Mouse (Mus musculus) forebrain, embryonic 13.5 days (tissue): ENCODE measurements at regions not wholly inside any gene's neighbourhood (a gene's known extent, or its start where the extent isn't known, plus 50 kb on each side); places are given as distances from the start of the nearest gene placed in this dataset.

Source experiments
- ATAC-seq: fragments of 200-750 bp; cut with Nextera tagmentation; 2 replicates; pipeline ENCODE4 v1.8.0; 2017
- H3K27ac ChIP-seq: fragments of 300-500 bp; sonication (generic); 2 replicates; pipeline ENCODE4 v1.5.1; 2015; ENCODE audit warnings: inconsistent platforms, mild to moderate bottlenecking, moderate library complexity
- H3K27me3 ChIP-seq: fragments of 300-500 bp; sonication (generic); 2 replicates; pipeline ENCODE4 v1.6.1; 2015; ENCODE audit warnings: mild to moderate bottlenecking, inconsistent platforms
- H3K36me3 ChIP-seq: fragments of 300-500 bp; sonication (generic); 2 replicates; pipeline ENCODE4 v1.6.1; 2015; ENCODE audit warnings: mild to moderate bottlenecking, inconsistent platforms; ENCODE audit not compliant: poor library complexity, severe bottlenecking
- H3K4me1 ChIP-seq: fragments of 300-500 bp; sonication (generic); 2 replicates; pipeline ENCODE4 v1.6.1; 2015; ENCODE audit warnings: inconsistent platforms
- H3K4me2 ChIP-seq: fragments of 300-500 bp; sonication (generic); 2 replicates; pipeline ENCODE4 v1.6.1; 2015; ENCODE audit warnings: inconsistent platforms, mild to moderate bottlenecking, moderate library complexity
- H3K4me3 ChIP-seq: fragments of 300-500 bp; sonication (generic); 2 replicates; pipeline ENCODE4 v1.5.1; 2015; ENCODE audit warnings: mild to moderate bottlenecking, inconsistent platforms
- H3K9ac ChIP-seq: fragments of 300-500 bp; sonication (generic); 2 replicates; pipeline ENCODE4 v1.6.1; 2015; ENCODE audit warnings: mild to moderate bottlenecking, inconsistent platforms
- H3K9me3 ChIP-seq: fragments of 300-500 bp; sonication (generic); replicated peaks from 2 replicates; pipeline ENCODE4 v1.6.1; 2016; ENCODE audit warnings: inconsistent platforms
- WGBS: fragments of 180-500 bp; shearing (Covaris S2); methylation state at CpG from one replicate; pipeline ENCODE4 v1.1.7; 2015; 5-methylcytosine and 5-hydroxymethylcytosine counted together

DNA sequence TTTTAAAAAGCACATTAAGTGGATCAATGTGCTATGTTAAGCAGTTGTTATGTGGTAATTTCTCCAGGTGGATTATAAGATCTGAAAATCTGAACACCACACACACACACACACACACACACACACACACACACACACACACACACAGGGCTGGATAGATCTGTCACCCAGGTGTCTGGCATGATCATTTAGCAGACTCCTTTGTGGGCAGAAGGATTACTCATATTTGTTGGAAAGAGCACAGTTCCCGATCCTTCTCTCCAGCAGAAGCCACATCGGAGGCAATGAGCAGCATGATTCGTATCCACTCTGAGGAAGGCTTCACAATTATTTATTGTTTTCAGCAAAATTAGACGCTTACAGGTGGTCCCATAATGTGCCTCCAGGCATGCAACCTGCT, 116.6 kb upstream of the Dpyd start:
- Histone ChIP-seq H3K27ac (no peak overlapping the region), H3K4me2 (no peak overlapping the region), H3K4me3 (no peak overlapping the region), H3K9me3 (no peaks in the 10 kb centered on the region), H3K36me3 (no peaks in the 10 kb centered on the region), H3K9ac (no peak overlapping the region), H3K4me1 (peaks cover 21% of the 10 kb centered on the region; the same call in 1 of the 2 replicates), H3K27me3 (no peaks in the 10 kb centered on the region)
- WGBS, result 70% methylated on average over 4 of the region's 4 CpGs
- no peak for ATAC-seq

DNA sequence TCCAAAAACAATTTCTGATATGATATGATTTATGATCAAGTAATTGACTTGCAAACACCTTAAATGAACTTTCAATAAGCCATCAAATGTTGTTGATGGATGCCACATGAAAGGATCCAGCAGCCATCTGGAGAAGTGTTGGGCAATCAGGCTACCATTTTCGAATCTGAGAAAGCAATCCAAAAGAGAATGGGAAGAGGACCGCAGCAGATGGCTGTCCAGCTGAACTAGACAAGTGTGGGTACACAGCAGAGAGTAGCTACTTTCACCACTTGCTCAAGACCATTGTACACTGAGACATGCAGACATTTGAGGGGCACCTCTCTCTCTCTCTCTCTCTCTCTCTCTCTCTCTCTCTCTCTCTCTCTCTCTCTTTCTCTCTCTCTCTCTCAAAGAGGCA, 102.3 kb upstream of the Dpyd start:
- 91% methylated on average over 2 of the region's 2 CpGs for WGBS
- Histone ChIP-seq H3K9me3 (no peaks in the 10 kb centered on the region), H3K36me3 (no peaks in the 10 kb centered on the region), H3K4me2 (no peak overlapping the region), H3K4me3 (no peak overlapping the region), H3K4me1 (no peaks in the 10 kb centered on the region), H3K27ac (no peak overlapping the region), H3K27me3 (no peaks in the 10 kb centered on the region), H3K9ac (no peak overlapping the region)
- ATAC-seq, result no peak

DNA sequence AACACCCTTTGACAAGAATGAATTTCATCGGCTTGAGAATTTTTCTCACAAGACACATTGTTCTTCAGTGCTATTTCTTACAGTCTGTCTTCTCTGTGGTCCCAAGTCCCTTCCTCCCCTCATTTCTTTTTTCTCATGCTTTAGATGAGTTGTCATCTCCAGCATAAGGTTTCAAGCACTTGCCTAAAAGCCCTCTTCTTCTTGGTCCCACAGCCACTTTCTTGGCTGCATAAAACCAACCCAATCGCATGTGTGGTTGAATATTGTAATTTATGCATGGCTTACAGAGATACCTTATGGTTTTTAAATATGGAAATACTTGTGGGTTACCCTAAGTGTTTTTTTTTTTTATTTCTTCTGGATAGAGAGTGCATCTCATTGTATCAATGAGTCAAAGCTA, 96.3 kb upstream of the Dpyd start:
- H3K9ac ChIP-seq, result no peak overlapping the region
- H3K27me3 ChIP-seq, result no peaks in the 10 kb centered on the region
- ATAC-seq, result no peak
- H3K27ac ChIP-seq, result no peak overlapping the region
- no peaks in the 10 kb centered on the region for H3K4me1 ChIP-seq
- H3K4me2 ChIP-seq, result no peak overlapping the region
- WGBS, result 90% methylated on average over 2 of the region's 2 CpGs
- no peak overlapping the region for H3K4me3 ChIP-seq
- no peaks in the 10 kb centered on the region for H3K9me3 ChIP-seq
- no peaks in the 10 kb centered on the region for H3K36me3 ChIP-seq

DNA sequence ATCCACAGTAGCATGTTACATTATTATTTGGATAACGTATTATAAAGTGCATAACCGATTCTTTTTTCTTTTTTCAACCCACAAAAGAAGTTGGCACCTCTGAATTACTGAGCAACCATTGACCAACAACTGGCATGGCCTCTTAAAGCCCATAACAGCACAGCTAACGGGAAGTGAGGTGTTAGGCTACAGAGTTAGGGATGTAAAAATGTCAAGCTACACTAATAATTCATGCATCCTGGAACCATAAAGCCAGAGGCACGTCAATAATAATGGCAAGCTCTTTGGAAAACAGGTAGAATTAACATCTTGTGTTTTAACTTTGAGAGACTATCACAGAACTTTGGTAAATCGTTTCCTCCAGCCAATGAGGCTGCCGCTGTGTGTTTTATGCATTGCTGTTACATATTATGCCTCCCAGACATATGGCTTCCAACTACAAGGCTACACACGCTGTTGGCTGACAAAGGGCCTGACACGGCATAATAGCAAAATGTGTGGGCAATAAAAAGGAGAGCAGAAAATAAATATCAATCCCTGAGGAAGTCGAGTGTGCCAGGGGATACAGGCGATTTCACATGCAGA, 89.6 kb upstream of the Dpyd start:
- H3K27me3 ChIP-seq, result no peaks in the 10 kb centered on the region
- no peak overlapping the region for H3K27ac ChIP-seq
- no peak overlapping the region for H3K9ac ChIP-seq
- H3K4me3 ChIP-seq, result no peak overlapping the region
- no peaks in the 10 kb centered on the region for H3K36me3 ChIP-seq
- WGBS, result 79% methylated on average over 10 of the region's 10 CpGs
- H3K9me3 ChIP-seq, result no peaks in the 10 kb centered on the region
- peaks cover 6% of the 10 kb centered on the region; the same call in 1 of the 2 replicates for H3K4me1 ChIP-seq
- no peak overlapping the region for H3K4me2 ChIP-seq
- no peak for ATAC-seq

DNA sequence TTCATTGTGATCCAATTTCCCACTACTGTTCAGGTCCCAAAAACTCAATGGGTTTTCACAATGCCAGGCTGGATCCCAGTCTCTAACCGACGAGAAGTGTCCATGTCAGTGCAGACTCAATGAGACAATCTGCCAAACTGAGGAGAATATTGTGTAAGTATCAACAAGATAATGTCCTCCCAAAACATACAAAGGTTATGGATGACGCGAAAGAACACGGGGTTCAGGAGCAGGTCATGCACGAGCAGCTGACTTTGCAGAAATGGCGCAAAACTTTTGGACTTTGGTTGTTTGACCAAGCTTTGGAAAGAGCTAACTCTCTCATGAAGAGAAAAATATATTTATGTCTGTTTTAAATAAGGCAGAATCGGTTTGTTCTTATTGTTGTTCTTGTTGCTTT, 83.9 kb upstream of the Dpyd start:
- Histone ChIP-seq H3K36me3 (no peaks in the 10 kb centered on the region), H3K27me3 (no peaks in the 10 kb centered on the region), H3K27ac (no peak overlapping the region), H3K4me3 (no peak overlapping the region), H3K4me2 (no peak overlapping the region), H3K4me1 (no peaks in the 10 kb centered on the region), H3K9me3 (no peaks in the 10 kb centered on the region), H3K9ac (no peak overlapping the region)
- no peak for ATAC-seq
- WGBS, result 93% methylated on average over 8 of the region's 8 CpGs

DNA sequence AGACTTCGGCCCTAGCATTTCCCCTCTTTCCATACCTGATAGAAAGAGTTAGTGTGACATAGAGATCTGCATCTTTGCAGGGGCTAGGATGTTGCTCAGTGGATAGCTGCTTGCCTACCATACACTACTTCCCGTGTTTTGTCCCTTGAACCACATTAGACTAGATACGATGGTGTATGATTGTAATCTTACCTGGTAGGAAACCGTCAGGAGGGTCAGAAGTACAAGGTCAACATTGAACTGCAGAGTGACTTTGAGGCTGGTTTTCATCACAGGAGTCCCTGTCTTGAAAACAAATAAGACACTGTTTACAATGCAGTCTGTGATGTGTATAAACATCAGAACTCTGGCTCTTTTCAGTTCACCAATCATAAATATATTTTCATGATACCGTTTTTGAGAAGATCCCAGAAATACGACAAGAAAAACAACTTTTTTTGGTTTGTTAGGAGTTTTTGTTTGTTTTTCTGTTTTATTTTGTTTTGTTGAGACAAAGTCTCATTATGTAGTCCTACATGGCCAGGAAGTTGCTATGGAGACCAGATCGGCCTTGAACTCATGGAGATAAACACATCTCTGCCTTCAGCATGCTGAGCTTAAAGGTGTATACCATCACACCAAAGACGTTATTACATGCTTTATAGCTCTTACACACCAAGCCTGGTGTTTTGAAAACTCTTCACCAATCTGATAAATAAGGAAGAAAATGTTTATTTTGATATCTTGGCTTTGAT, 81.2 kb upstream of the Dpyd start:
- H3K4me3 ChIP-seq, result no peak overlapping the region
- no peak for ATAC-seq
- H3K36me3 ChIP-seq, result no peaks in the 10 kb centered on the region
- no peak overlapping the region for H3K9ac ChIP-seq
- WGBS, result 75% methylated on average over 8 of the region's 8 CpGs
- no peak overlapping the region for H3K4me2 ChIP-seq
- no peaks in the 10 kb centered on the region for H3K9me3 ChIP-seq
- no peak overlapping the region for H3K27ac ChIP-seq
- H3K4me1 ChIP-seq, result no peaks in the 10 kb centered on the region
- no peaks in the 10 kb centered on the region for H3K27me3 ChIP-seq

DNA sequence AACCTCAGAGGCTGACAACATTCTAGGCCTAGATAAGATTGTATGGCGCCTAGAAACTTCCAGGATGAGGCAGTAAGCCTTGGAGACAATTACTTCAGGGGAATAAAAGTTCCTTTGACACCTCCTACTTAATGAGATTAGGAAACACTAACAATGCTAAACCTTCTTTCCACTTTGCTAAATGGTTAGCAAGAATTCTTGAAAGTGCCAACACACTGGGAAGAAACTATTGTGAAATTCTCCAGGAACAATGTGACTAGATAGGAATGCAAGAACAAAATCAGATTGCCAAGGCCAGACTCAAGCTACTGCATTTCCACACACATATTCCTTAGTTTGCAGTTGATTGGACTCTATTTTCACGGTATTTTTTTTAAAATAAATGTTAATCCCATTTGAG, 76.0 kb upstream of the Dpyd start:
- no peak overlapping the region for H3K4me3 ChIP-seq
- no peak overlapping the region for H3K27ac ChIP-seq
- no peaks in the 10 kb centered on the region for H3K36me3 ChIP-seq
- ATAC-seq, result no peak
- H3K4me1 ChIP-seq, result no peaks in the 10 kb centered on the region
- H3K4me2 ChIP-seq, result no peak overlapping the region
- H3K9ac ChIP-seq, result no peak overlapping the region
- no peaks in the 10 kb centered on the region for H3K27me3 ChIP-seq
- WGBS, result 58% methylated on average over 2 of the region's 2 CpGs
- no peaks in the 10 kb centered on the region for H3K9me3 ChIP-seq

DNA sequence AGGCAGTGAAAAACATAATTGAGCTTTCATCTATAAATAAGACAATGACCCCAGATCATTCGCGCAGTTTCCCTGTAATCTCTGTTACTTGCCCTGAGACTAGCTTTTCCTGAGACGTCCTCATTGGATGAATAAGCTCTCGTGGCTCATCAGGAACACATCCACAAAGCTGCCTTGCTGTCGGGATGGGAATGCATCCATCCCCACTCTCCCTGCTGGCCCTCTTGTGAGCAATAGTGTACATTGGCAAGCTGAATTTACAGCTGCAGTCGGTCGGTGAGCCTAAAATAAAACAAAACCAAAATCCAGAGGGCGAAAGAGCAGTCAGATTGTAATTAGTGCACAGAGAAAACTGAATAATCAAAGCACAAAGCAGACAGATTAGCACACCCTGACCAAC, 74.5 kb upstream of the Dpyd start:
- Histone ChIP-seq H3K27me3 (no peaks in the 10 kb centered on the region), H3K9ac (no peak overlapping the region)
- ATAC-seq, result no peak

DNA sequence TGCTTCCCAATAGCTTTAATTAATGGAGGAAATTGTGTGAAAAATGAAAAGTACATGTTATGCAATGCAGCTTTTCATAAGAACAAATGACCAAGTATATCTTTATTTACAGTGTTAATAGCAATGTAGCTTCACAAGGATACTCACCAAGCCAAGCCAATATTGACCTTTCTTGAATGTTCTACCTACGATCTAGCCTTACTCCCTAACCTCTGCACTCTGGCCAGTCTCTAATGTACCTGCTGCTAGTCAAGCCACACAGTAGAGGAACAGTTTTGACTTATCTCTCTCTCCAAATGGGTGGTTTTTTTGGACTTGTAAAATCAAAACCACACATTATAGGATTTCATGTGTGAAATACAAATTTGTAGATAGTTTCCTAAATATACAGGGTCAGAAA, 70.8 kb upstream of the Dpyd start:
- Histone ChIP-seq H3K9me3 (no peaks in the 10 kb centered on the region), H3K4me3 (no peak overlapping the region), H3K36me3 (no peaks in the 10 kb centered on the region), H3K27ac (no peak overlapping the region), H3K4me1 (no peaks in the 10 kb centered on the region), H3K27me3 (no peaks in the 10 kb centered on the region), H3K9ac (no peak overlapping the region), H3K4me2 (no peak overlapping the region)
- no peak for ATAC-seq
- 93% methylated on average over 1 of the region's 1 CpGs for WGBS

More for the DNA sequence above, 74.5 kb upstream of the Dpyd start:
- Histone ChIP-seq H3K4me1 (no peaks in the 10 kb centered on the region), H3K36me3 (no peaks in the 10 kb centered on the region), H3K27ac (no peak overlapping the region), H3K4me2 (no peak overlapping the region), H3K9me3 (no peaks in the 10 kb centered on the region), H3K4me3 (no peak overlapping the region)
- 62% methylated on average over 8 of the region's 8 CpGs for WGBS

DNA sequence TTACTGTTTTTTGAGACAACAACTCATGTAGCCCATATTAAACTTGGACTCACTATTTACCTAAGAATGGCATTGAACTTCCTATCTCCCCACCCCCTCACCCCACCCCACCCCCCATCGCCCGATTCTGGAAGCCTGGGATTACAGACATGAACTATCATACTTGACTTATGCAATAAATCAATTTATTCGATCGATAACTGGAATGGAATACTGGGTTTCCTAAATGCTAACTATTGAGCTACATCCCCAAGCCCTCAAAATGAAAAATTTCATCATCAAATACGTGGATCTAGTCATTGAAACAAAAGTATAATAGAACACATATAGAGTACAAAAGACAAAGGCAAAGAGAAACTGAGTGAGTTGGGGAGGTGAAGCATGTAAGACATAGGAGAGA, 70.1 kb upstream of the Dpyd start:
- Histone ChIP-seq H3K4me1 (no peaks in the 10 kb centered on the region), H3K9ac (no peak overlapping the region), H3K27me3 (no peaks in the 10 kb centered on the region), H3K36me3 (no peaks in the 10 kb centered on the region), H3K27ac (no peak overlapping the region), H3K4me2 (no peak overlapping the region), H3K9me3 (no peaks in the 10 kb centered on the region), H3K4me3 (no peak overlapping the region)
- whole genome bisulfite sequencing, result 95% methylated on average over 5 of the region's 5 CpGs
- ATAC-seq, result no peak

DNA sequence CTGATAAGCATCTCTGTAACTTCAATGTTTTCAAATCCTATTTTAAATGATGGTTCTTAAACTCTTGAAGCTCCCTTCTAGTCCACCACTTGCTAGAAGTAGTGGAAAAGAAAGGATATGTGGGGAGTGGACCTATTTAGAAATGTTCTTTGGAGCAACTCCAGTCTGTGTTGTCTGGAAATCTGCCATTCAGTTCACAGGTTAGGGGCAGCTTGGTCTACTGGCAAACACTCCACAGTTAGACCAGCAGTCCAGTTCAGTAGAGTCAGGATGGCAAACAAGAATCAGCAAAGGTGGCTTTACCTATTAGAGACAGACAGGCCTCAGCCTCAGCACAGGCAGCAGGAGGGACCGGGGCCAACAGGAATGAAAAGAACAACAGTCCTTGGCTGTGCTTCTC, 67.3 kb upstream of the Dpyd start:
- H3K27me3 ChIP-seq, result no peaks in the 10 kb centered on the region
- H3K4me1 ChIP-seq, result no peaks in the 10 kb centered on the region
- H3K27ac ChIP-seq, result no peak overlapping the region
- no peaks in the 10 kb centered on the region for H3K36me3 ChIP-seq
- H3K9ac ChIP-seq, result no peak overlapping the region
- no peak for ATAC-seq
- 100% methylated on average over 1 of the region's 1 CpGs for WGBS
- H3K9me3 ChIP-seq, result no peaks in the 10 kb centered on the region
- no peak overlapping the region for H3K4me2 ChIP-seq
- H3K4me3 ChIP-seq, result no peak overlapping the region

DNA sequence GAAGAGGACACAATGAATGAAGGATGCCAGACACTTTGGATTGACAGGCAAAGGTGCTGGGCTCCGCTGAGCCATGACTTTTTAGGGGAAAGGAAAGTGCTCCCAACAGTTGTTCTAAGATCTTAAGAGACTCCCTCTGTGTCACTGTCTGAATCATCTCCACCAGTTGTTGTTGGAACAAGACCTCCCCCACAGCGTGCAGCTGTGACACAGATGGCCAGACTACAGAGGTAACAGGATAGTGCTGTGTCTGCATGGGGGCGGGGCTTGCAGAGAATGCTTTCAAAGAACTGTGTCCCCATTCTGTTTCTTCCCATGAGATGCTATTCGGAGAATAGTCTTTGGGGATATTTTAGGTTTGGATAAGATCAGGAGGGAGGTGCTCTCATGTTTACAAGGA, 61.7 kb upstream of the Dpyd start:
- Histone ChIP-seq H3K36me3 (no peaks in the 10 kb centered on the region), H3K4me1 (peaks cover 2% of the 10 kb centered on the region; the same call in 1 of the 2 replicates), H3K4me3 (no peak overlapping the region), H3K27ac (no peak overlapping the region), H3K9ac (no peak overlapping the region), H3K9me3 (no peaks in the 10 kb centered on the region), H3K27me3 (no peaks in the 10 kb centered on the region), H3K4me2 (no peak overlapping the region)
- no peak for ATAC-seq
- WGBS, result 34% methylated on average over 4 of the region's 4 CpGs
